Mouse (Mus musculus): ENCODE data around the gene Mea1.
A peak's percentile ranks its signal among the peaks of the same experiment; 100 is the strongest.

Gene Mea1

GRCm38 (mm10) chr17:46678416-46678815 lies at the start of gene Mea1:
Gene Mea1, plus strand, starts transcription at chr17:46678793.
- DNase-seq = no peak

- DNase-seq = no peak
Measured at GRCm38 (mm10) chr17:46629685-46630441, 48.7 kb upstream of the Mea1 start.

GRCm38 (mm10) chr17:46636831-46637523 lies 41.6 kb upstream of the Mea1 start:
- peak; percentile 88 for DNase-seq

- no peak for DNase-seq
Measured at GRCm38 (mm10) chr17:46639929-46640328, 38.7 kb upstream of the Mea1 start.

- DNase-seq = no peak
Measured at GRCm38 (mm10) chr17:46642060-46642459, 36.5 kb upstream of the Mea1 start.

- no peak for DNase-seq
Measured at GRCm38 (mm10) chr17:46644152-46644805, 34.3 kb upstream of the Mea1 start.

GRCm38 (mm10) chr17:46644916-46645475 lies 33.6 kb upstream of the Mea1 start:
- DNase-seq = no peak

- DNase-seq = peak; percentile 99
Measured at GRCm38 (mm10) chr17:46645561-46646321, 32.9 kb upstream of the Mea1 start, which contains the start of the genes Klc4 and Mrpl2. Gene Klc4, minus strand, starts transcription at chr17:46646022. Gene Mrpl2, plus strand, starts transcription at chr17:46646229.

- DNase-seq = no peak
Measured at GRCm38 (mm10) chr17:46646322-46646662, 32.3 kb upstream of the Mea1 start.

GRCm38 (mm10) chr17:46647279-46647678 lies 31.3 kb upstream of the Mea1 start:
- no peak for DNase-seq

- DNase-seq = no peak
Measured at GRCm38 (mm10) chr17:46648436-46648835, 30.2 kb upstream of the Mea1 start.

GRCm38 (mm10) chr17:46649811-46650210 lies 28.8 kb upstream of the Mea1 start:
- DNase-seq = no peak

- DNase-seq = peak; percentile 97
Measured at GRCm38 (mm10) chr17:46650232-46651031, 28.2 kb upstream of the Mea1 start, which contains the start of gene Cul7. Gene Cul7, plus strand, starts transcription at chr17:46650337.

GRCm38 (mm10) chr17:46651292-46651691 lies 27.3 kb upstream of the Mea1 start:
- no peak for DNase-seq

GRCm38 (mm10) chr17:46651755-46652547 lies 26.6 kb upstream of the Mea1 start:
- DNase-seq = no peak

- DNase-seq = no peak
Measured at GRCm38 (mm10) chr17:46656054-46656453, 22.5 kb upstream of the Mea1 start.

GRCm38 (mm10) chr17:46661351-46661750 lies 17.2 kb upstream of the Mea1 start:
- DNase-seq = no peak

- DNase-seq = no peak
Measured at GRCm38 (mm10) chr17:46661981-46662380, 16.6 kb upstream of the Mea1 start.

- DNase-seq = no peak
Measured at GRCm38 (mm10) chr17:46662730-46663129, 15.9 kb upstream of the Mea1 start.

- no peak for DNase-seq
Measured at GRCm38 (mm10) chr17:46667712-46668111, 10.9 kb upstream of the Mea1 start.

GRCm38 (mm10) chr17:46669911-46670310 lies 8.7 kb upstream of the Mea1 start:
- DNase-seq = no peak

All from retina, postnatal 1 day (tissue).